Mouse (Mus musculus) cerebellum, adult 11-12 months (tissue): ENCODE measurements at regions not wholly inside any gene's neighbourhood (a gene's known extent, or its start where the extent isn't known, plus 50 kb on each side); places are given as distances from the start of the nearest gene placed in this dataset.
A peak's percentile ranks its signal among the peaks of the same experiment; 100 is the strongest.
"Not testable (repeated sequence)": the region's sequence is repeated elsewhere in the genome, so short reads cannot be mapped to it uniquely, and the experiment has no call there.

ENCODE experiments used
- DNase-seq: peaks from one replicate; pipeline ENCODE4 v3.0.0; 2022

- DNase-seq = no peak
Observed at GRCm38 (mm10) chr6:31134736-31135077, 175.8 kb upstream of the Klf14 start.

GRCm38 (mm10) chr6:31135580-31135979, 176.7 kb upstream of the Klf14 start:
- no peak for DNase-seq

- DNase-seq = no peak
Observed at GRCm38 (mm10) chr6:31136895-31137294, 178.0 kb upstream of the Klf14 start.

- no peak for DNase-seq
Observed at GRCm38 (mm10) chr6:31137351-31137750, 178.5 kb upstream of the Klf14 start.

GRCm38 (mm10) chr6:31140000-31140399, 181.1 kb upstream of the Klf14 start:
- no peak for DNase-seq

- no peak for DNase-seq
Observed at GRCm38 (mm10) chr6:31140593-31140992, 181.7 kb upstream of the Klf14 start.

- no peak for DNase-seq
Observed at GRCm38 (mm10) chr6:31141486-31141885, 182.6 kb upstream of the Klf14 start.

- DNase-seq = not testable (repeated sequence)
Observed at GRCm38 (mm10) chr6:31142479-31143007, 183.7 kb upstream of the Klf14 start.

- no peak for DNase-seq
Observed at GRCm38 (mm10) chr6:31145687-31146086, 186.8 kb upstream of the Klf14 start.

GRCm38 (mm10) chr6:31146779-31147178, 187.9 kb upstream of the Klf14 start:
- no peak for DNase-seq

- no peak for DNase-seq
Observed at GRCm38 (mm10) chr6:31147682-31148081, 188.8 kb upstream of the Klf14 start.

GRCm38 (mm10) chr6:31148311-31148856, 189.5 kb upstream of the Klf14 start:
- peak; percentile 75 for DNase-seq

GRCm38 (mm10) chr6:31149164-31149563, 190.3 kb upstream of the Klf14 start:
- no peak for DNase-seq

GRCm38 (mm10) chr6:31150416-31150815, 191.5 kb upstream of the Klf14 start:
- no peak for DNase-seq

GRCm38 (mm10) chr6:31155857-31156256, 197.0 kb upstream of the Klf14 start:
- DNase-seq = peak; percentile 74

- DNase-seq = no peak
Observed at GRCm38 (mm10) chr6:31156999-31157398, 198.1 kb upstream of the Klf14 start.

GRCm38 (mm10) chr6:31157429-31157828, 198.6 kb upstream of the Klf14 start:
- no peak for DNase-seq

GRCm38 (mm10) chr6:31158648-31159047, 199.8 kb upstream of the Klf14 start:
- DNase-seq = peak; percentile 88

- no peak for DNase-seq
Observed at GRCm38 (mm10) chr6:31159240-31159639, 200.4 kb upstream of the Klf14 start.

- DNase-seq = no peak
Observed at GRCm38 (mm10) chr6:31159935-31160670, 201.2 kb upstream of the Klf14 start.

- DNase-seq = no peak
Observed at GRCm38 (mm10) chr6:31161445-31162340, 202.8 kb upstream of the Klf14 start.

GRCm38 (mm10) chr6:31165011-31165410, 206.1 kb upstream of the Klf14 start:
- DNase-seq = no peak

GRCm38 (mm10) chr6:31166347-31166746, 207.5 kb upstream of the Klf14 start:
- DNase-seq = no peak

- no peak for DNase-seq
Observed at GRCm38 (mm10) chr6:31167732-31168131, 208.9 kb upstream of the Klf14 start.
